Mouse (Mus musculus): ENCODE results near the gene Bicra. TPM values are rescaled to one million over a fixed set of nuclear protein-coding genes. Genes with fewer than 3 reads are reported as not detected.

The Bicra gene
- total and polyA plus RNA-seq, 3 experiments = 0.81 to 14.1 TPM; not detected in 1

- TF ChIP-seq KAT2A (conservative IDR thresholded peaks at IDR 0.05; ENCODE audit: low read depth, low read length) (no peak), SMC3 (IDR thresholded peaks at IDR 0.05; ENCODE audit: low read depth, low read length) (0 out of 2 replicates have a peak, but pooled peaks have one; percentile 4)
These were observed 125.9 kb downstream of the Bicra start (continued) for GRCm38 (mm10) chr7:15921796-15922195.

Other genes with a start within 250 kb of the Bicra start
- not detected in 2 replicates for gene Obox6, start 208.2 kb downstream of the Bicra start, total RNA-seq (2012; rRNA removed)
- not detected for gene Obox6, start 208.2 kb downstream of the Bicra start, polyA plus RNA-seq (2012; ENCODE audit: insufficient read depth in 1 of 2, insufficient read length in 2 of 2, low read depth in 1 of 2, low replicate concordance in 2 of 2, missing spikeins in 1 of 2)
- not detected in 2 replicates for gene Crx, start 168.0 kb downstream of the Bicra start, total RNA-seq (2012; rRNA removed)
- not detected for gene Crx, start 168.0 kb downstream of the Bicra start, polyA plus RNA-seq (2012; ENCODE audit: insufficient read depth in 1 of 2, insufficient read length in 2 of 2, low read depth in 1 of 2, low replicate concordance in 2 of 2, missing spikeins in 1 of 2)
- gene Crxos, start 165.3 kb downstream of the Bicra start, total RNA-seq (2012; rRNA removed) = not detected in 2 replicates
- gene Crxos, start 165.3 kb downstream of the Bicra start, polyA plus RNA-seq (2012; ENCODE audit: insufficient read depth in 1 of 2, insufficient read length in 2 of 2, low read depth in 1 of 2, low replicate concordance in 2 of 2, missing spikeins in 1 of 2) = under 1 TPM in 1 of 2 experiments, not detected in 1; 0.10 TPM
- 13.1 and 15.8 TPM in 2 replicates for gene Selenow, start 125.5 kb downstream of the Bicra start, total RNA-seq (2012; rRNA removed)
- 10 to 100 TPM in 1 of 2 experiments, not detected in 1; 71.2 TPM for gene Selenow, start 125.5 kb downstream of the Bicra start, polyA plus RNA-seq (2012; ENCODE audit: insufficient read depth in 1 of 2, insufficient read length in 2 of 2, low read depth in 1 of 2, low replicate concordance in 2 of 2, missing spikeins in 1 of 2)
- 310 and 359 TPM in 2 replicates for gene Nop53, start 101.8 kb downstream of the Bicra start, total RNA-seq (2012; rRNA removed)
- gene Nop53, start 101.8 kb downstream of the Bicra start, polyA plus RNA-seq (2012; ENCODE audit: insufficient read depth in 1 of 2, insufficient read length in 2 of 2, low read depth in 1 of 2, low replicate concordance in 2 of 2, missing spikeins in 1 of 2) = 100 to 1,000 TPM in 1 of 2 experiments, not detected in 1; 482 TPM
- gene Ehd2, start 80.4 kb downstream of the Bicra start, total RNA-seq (2012; rRNA removed) = 2.5 and 3.2 TPM in 2 replicates
- 1 to 10 TPM in 1 of 2 experiments, not detected in 1; 6.2 TPM for gene Ehd2, start 80.4 kb downstream of the Bicra start, polyA plus RNA-seq (2012; ENCODE audit: insufficient read depth in 1 of 2, insufficient read length in 2 of 2, low read depth in 1 of 2, low replicate concordance in 2 of 2, missing spikeins in 1 of 2)
- not detected in 2 replicates for gene Zfp541, start 13.9 kb upstream of the Bicra start, total RNA-seq (2012; rRNA removed)
- under 1 TPM in 1 of 2 experiments, not detected in 1; 0.01 TPM for gene Zfp541, start 13.9 kb upstream of the Bicra start, polyA plus RNA-seq (2012; ENCODE audit: insufficient read depth in 1 of 2, insufficient read length in 2 of 2, low read depth in 1 of 2, low replicate concordance in 2 of 2, missing spikeins in 1 of 2)
- gene Napa, start 50.5 kb upstream of the Bicra start, total RNA-seq (2012; rRNA removed) = 52.6 and 56.1 TPM in 2 replicates
- gene Napa, start 50.5 kb upstream of the Bicra start, polyA plus RNA-seq (2012; ENCODE audit: insufficient read depth in 1 of 2, insufficient read length in 2 of 2, low read depth in 1 of 2, low replicate concordance in 2 of 2, missing spikeins in 1 of 2) = 100 to 1,000 TPM in 1 of 2 experiments, not detected in 1; 132 TPM
- gene Kptn, start 72.0 kb upstream of the Bicra start, total RNA-seq (2012; rRNA removed) = 16.5 and 17.8 TPM in 2 replicates
- gene Kptn, start 72.0 kb upstream of the Bicra start, polyA plus RNA-seq (2012; ENCODE audit: insufficient read depth in 1 of 2, insufficient read length in 2 of 2, low read depth in 1 of 2, low replicate concordance in 2 of 2, missing spikeins in 1 of 2) = 10 to 100 TPM in 1 of 2 experiments, not detected in 1; 19.6 TPM
- not detected in 2 replicates for gene Slc8a2, start 81.9 kb upstream of the Bicra start, total RNA-seq (2012; rRNA removed)
- under 1 TPM in 1 of 2 experiments, not detected in 1; 0.06 TPM for gene Slc8a2, start 81.9 kb upstream of the Bicra start, polyA plus RNA-seq (2012; ENCODE audit: insufficient read depth in 1 of 2, insufficient read length in 2 of 2, low read depth in 1 of 2, low replicate concordance in 2 of 2, missing spikeins in 1 of 2)
- 3.8 and 4.8 TPM in 2 replicates for gene Meis3, start 127.2 kb upstream of the Bicra start, total RNA-seq (2012; rRNA removed)
- 10 to 100 TPM in 1 of 2 experiments, not detected in 1; 14.9 TPM for gene Meis3, start 127.2 kb upstream of the Bicra start, polyA plus RNA-seq (2012; ENCODE audit: insufficient read depth in 1 of 2, insufficient read length in 2 of 2, low read depth in 1 of 2, low replicate concordance in 2 of 2, missing spikeins in 1 of 2)
- gene Dhx34, start 174.1 kb upstream of the Bicra start, total RNA-seq (2012; rRNA removed) = 5.8 and 6.0 TPM in 2 replicates
- gene Dhx34, start 174.1 kb upstream of the Bicra start, polyA plus RNA-seq (2012; ENCODE audit: insufficient read depth in 1 of 2, insufficient read length in 2 of 2, low read depth in 1 of 2, low replicate concordance in 2 of 2, missing spikeins in 1 of 2) = 10 to 100 TPM in 1 of 2 experiments, not detected in 1; 13.6 TPM
- gene C5ar2, start 196.2 kb upstream of the Bicra start, total RNA-seq (2012; rRNA removed) = 0.92 and 1.7 TPM in 2 replicates
- under 1 TPM in 1 of 2 experiments, not detected in 1; 0.49 TPM for gene C5ar2, start 196.2 kb upstream of the Bicra start, polyA plus RNA-seq (2012; ENCODE audit: insufficient read depth in 1 of 2, insufficient read length in 2 of 2, low read depth in 1 of 2, low replicate concordance in 2 of 2, missing spikeins in 1 of 2)
- gene C5ar1, start 211.6 kb upstream of the Bicra start, total RNA-seq (2012; rRNA removed) = not detected in 2 replicates
- gene C5ar1, start 211.6 kb upstream of the Bicra start, polyA plus RNA-seq (2012; ENCODE audit: insufficient read depth in 1 of 2, insufficient read length in 2 of 2, low read depth in 1 of 2, low replicate concordance in 2 of 2, missing spikeins in 1 of 2) = not detected
- gene Inafm1, start 225.7 kb upstream of the Bicra start, total RNA-seq (2012; rRNA removed) = 38.0 and 50.7 TPM in 2 replicates
- gene Inafm1, start 225.7 kb upstream of the Bicra start, polyA plus RNA-seq (2012; ENCODE audit: insufficient read depth in 1 of 2, insufficient read length in 2 of 2, low read depth in 1 of 2, low replicate concordance in 2 of 2, missing spikeins in 1 of 2) = 10 to 100 TPM in 1 of 2 experiments, not detected in 1; 87.6 TPM
- 57.4 and 63.6 TPM in 2 replicates for gene Ccdc9, start 238.9 kb upstream of the Bicra start, total RNA-seq (2012; rRNA removed)
- 10 to 100 TPM in 1 of 2 experiments, not detected in 1; 97.1 TPM for gene Ccdc9, start 238.9 kb upstream of the Bicra start, polyA plus RNA-seq (2012; ENCODE audit: insufficient read depth in 1 of 2, insufficient read length in 2 of 2, low read depth in 1 of 2, low replicate concordance in 2 of 2, missing spikeins in 1 of 2)

All from MEL (cell line).